Mouse (Mus musculus) lung, adult 2 months (tissue): Measurements from ENCODE around the gene Dazl.

Source experiments
- CTCF ChIP-seq: fragments of 200-500 bp; IDR thresholded peaks from 2 replicates; pipeline ENCODE4 v1.5.1; 2011; ENCODE audit warnings: mild to moderate bottlenecking, low read length, control low read depth; ENCODE audit not compliant: insufficient read depth
- POLR2A ChIP-seq: fragments of 200-500 bp; IDR thresholded peaks from 2 replicates; pipeline ENCODE4 v1.6.1; 2011; ENCODE audit warnings: low read depth, mild to moderate bottlenecking, control low read depth, low read length, borderline replicate concordance; ENCODE audit errors: extremely low read depth

DNA sequence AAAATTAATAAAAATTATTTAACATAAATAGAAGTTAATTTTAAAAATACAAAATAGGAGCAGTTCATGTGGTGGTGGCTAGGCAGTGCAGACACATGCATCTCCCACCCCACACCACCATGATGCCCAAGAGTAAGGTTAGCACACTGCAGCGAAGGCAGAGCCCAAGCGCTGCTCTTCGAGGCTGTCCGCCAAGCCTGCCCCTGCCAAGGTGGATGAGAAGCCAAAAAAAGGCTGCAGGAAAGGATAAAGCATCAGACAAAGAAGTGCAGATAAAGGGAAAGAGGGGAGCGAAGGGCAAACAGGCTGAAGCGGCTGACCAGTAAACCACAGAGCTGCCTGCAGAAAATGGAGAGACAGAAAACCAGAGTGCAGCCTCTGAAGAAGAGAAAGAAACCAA is 32.6 kb downstream of the Dazl start:
- TF ChIP-seq POLR2A, result no peak
- no peak for TF ChIP-seq CTCF
